In genomic region chr17:44772576-44772975, GRCm38 (mm10) we compare ENCODE assay signal across 20 mouse cellular contexts. TPM values are rescaled to one million over a fixed set of nuclear protein-coding genes. Genes with fewer than 3 reads are reported as not detected.
DNase-seq lines count a peak whose midpoint lies in the region; TF ChIP-seq lines count a peak whose summit lies in the region.
"Had no signal": no experiment of that assay in that cellular context is flagged by ENCODE, and none has a peak within 500 bp of the region (broad histone marks: within the 10 kb centered on the region; RNA-seq: fewer than 3 reads in every experiment).

No protein-coding gene starts in this region.

- peaks cover 10% of the 10 kb centered on the region for H3K4me1 ChIP-seq in embryonic fibroblast, embryonic 13.5 days (ENCODE audit: control insufficient read depth, insufficient read depth, low read length)
- H3K4me1 ChIP-seq: forebrain, embryonic 13.5 days; forebrain, embryonic 15.5 days had no signal

- no peak for TF ChIP-seq POLR2A in embryonic fibroblast, embryonic 13.5 days (IDR thresholded peaks at IDR 0.05; ENCODE audit: low read depth, low read length)

- peak; percentile 14 for DNase-seq in heart, adult 11 months
- DNase-seq in heart, postnatal 25 days (ENCODE audit: low spot score) = no peak
- no peak for DNase-seq in cerebellum, postnatal 10 days
- DNase-seq in urinary bladder, postnatal 4 days (ENCODE audit: low spot score in 2 of 2) = no peak
- DNase-seq: adrenal gland, adult 8-10 months; adrenal gland, postnatal 14 days; adrenal gland, postnatal 36 days; cerebellum, adult 11-12 months; cerebellum, adult 2 months; cerebellum, adult 9-10 months; cerebellum, postnatal 14 days; cerebellum, postnatal 36 days; embryo, embryonic 11 days; forebrain, postnatal 0 days had no signal

- no peak for TF ChIP-seq CTCF in embryonic fibroblast, embryonic 13.5 days (IDR thresholded peaks at IDR 0.05; ENCODE audit: borderline replicate concordance, insufficient read depth, low read length)

- no peak overlapping the region for H3K4me3 ChIP-seq in embryonic fibroblast, embryonic 13.5 days (ENCODE audit: insufficient read depth, low read length)
- H3K4me3 ChIP-seq: embryonic facial prominence, embryonic 13.5 days; embryonic facial prominence, embryonic 15.5 days; forebrain, embryonic 13.5 days; forebrain, embryonic 15.5 days had no signal

- intact Hi-C loops in heart, postnatal 25 days (cut with DNase I) = no loop called here

- H3K27ac ChIP-seq in embryonic fibroblast, embryonic 13.5 days (ENCODE audit: insufficient read depth, low read length) = peak overlapping the region; percentile 61
- H3K27ac ChIP-seq: embryonic facial prominence, embryonic 13.5 days; embryonic facial prominence, embryonic 15.5 days; forebrain, embryonic 13.5 days; forebrain, embryonic 15.5 days had no signal

RNA-seq across cellular contexts. Expression of gene Supt3, which starts 4.4 kb away (rescaled TPM):
- total RNA-seq in heart, postnatal 25 days (2021) = 10 to 100 TPM; 11.0 to 12.0 TPM
- 20.5 and 20.7 TPM in 2 replicates for polyA plus RNA-seq in embryonic fibroblast, embryonic 13.5 days (2011; ENCODE audit: insufficient read length, low read depth, missing spikeins)

RNA-seq across cellular contexts. Expression of gene Runx2, which starts 42.0 kb away (rescaled TPM):
- under 1 TPM; 0.26 to 0.48 TPM for total RNA-seq in heart, postnatal 25 days (2021)
- polyA plus RNA-seq in embryonic fibroblast, embryonic 13.5 days (2011; ENCODE audit: insufficient read length, low read depth, missing spikeins) = 26.6 and 38.4 TPM in 2 replicates
- total RNA-seq: MEL had no signal
